Mouse (Mus musculus) CH12.LX (cell line): ENCODE results near the gene Dkk2. TPM values are rescaled to one million over a fixed set of nuclear protein-coding genes. Genes with fewer than 3 reads are reported as not detected.

ENCODE experiments used
- DNase-seq: peaks from one replicate; pipeline ENCODE4 v3.0.0-alpha.2; 2013; ENCODE audit errors: extremely low read depth
- H3K27ac ChIP-seq: 2 replicates; pipeline ENCODE4 v1.5.1; 2012; ENCODE audit warnings: low read depth, mild to moderate bottlenecking, control low read depth, moderate library complexity; ENCODE audit not compliant: insufficient read depth
- H3K27me3 ChIP-seq: replicated peaks from 2 replicates; pipeline ENCODE3; 2012; ENCODE audit warnings: inconsistent platforms
- H3K36me3 ChIP-seq, 2 experiments: replicated peaks in 1 of 2; 2 replicates each; pipeline versions ENCODE3 to v1.6.1; 2012; ENCODE audit warnings: inconsistent platforms in 1 of 2, low read length in 1 of 2, mild to moderate bottlenecking in 1 of 2, mixed read lengths in 1 of 2, moderate library complexity in 1 of 2; ENCODE audit not compliant: control insufficient read depth in 1 of 2, insufficient read depth in 1 of 2
- H3K4me1 ChIP-seq, 2 experiments: 2 replicates each; pipeline ENCODE4 v1.6.1; 2012; ENCODE audit warnings: inconsistent platforms in 1 of 2, moderate library complexity in 1 of 2; ENCODE audit not compliant: insufficient read depth in 2 of 2, control insufficient read depth in 1 of 2
- H3K4me2 ChIP-seq: 2 replicates; pipeline ENCODE4 v1.6.1; 2012; ENCODE audit warnings: low read depth, mild to moderate bottlenecking, control low read depth; ENCODE audit not compliant: poor library complexity, insufficient read depth, severe bottlenecking
- H3K4me3 ChIP-seq, 3 experiments: fragments of 150-350 bp in 1 of 3; sonication (generic) in 1 of 3; replicated peaks in 1 of 3; 2 replicates each; pipeline versions ENCODE3 to v1.5.1; 2011 to 2012; ENCODE audit warnings: low read depth in 2 of 3, low read length in 2 of 3, mild to moderate bottlenecking in 2 of 3, moderate library complexity in 2 of 3, control low read depth in 1 of 3, improper control_type of control experiment in 1 of 3, inconsistent platforms in 1 of 3, mixed read lengths in 1 of 3; ENCODE audit not compliant: poor library complexity in 1 of 3
- H3K79me2 ChIP-seq: replicated peaks from 2 replicates; pipeline ENCODE4 v1.6.1; 2012; ENCODE audit warnings: mild to moderate bottlenecking, moderate library complexity; ENCODE audit not compliant: control insufficient read depth, poor library complexity, insufficient read depth, severe bottlenecking; ENCODE audit errors: extremely low read depth
- H3K9ac ChIP-seq: 2 replicates; pipeline ENCODE4 v1.6.1; 2012; ENCODE audit warnings: low read depth, mild to moderate bottlenecking, control low read depth, moderate library complexity; ENCODE audit not compliant: insufficient read depth
- H3K9me3 ChIP-seq: replicated peaks from 2 replicates; pipeline ENCODE3; 2012; ENCODE audit warnings: low read length, inconsistent platforms, mixed read lengths
- CHD1 ChIP-seq: IDR thresholded peaks from 2 replicates; pipeline ENCODE4 v1.6.1; 2012; ENCODE audit warnings: low read depth, low read length, improper control_type of control experiment, inconsistent platforms
- CTCF ChIP-seq, 2 experiments: IDR thresholded peaks in 1 of 2; conservative IDR thresholded peaks in 1 of 2; 2 replicates each; pipeline ENCODE4 v1.5.1; 2011 to 2012; ENCODE audit warnings: low read depth in 2 of 2, low read length in 2 of 2, improper control_type of control experiment in 1 of 2, inconsistent platforms in 1 of 2, mild to moderate bottlenecking in 1 of 2, moderate library complexity in 1 of 2
- E2F4 ChIP-seq: IDR thresholded peaks from 2 replicates; pipeline ENCODE4 v1.6.1; 2011; ENCODE audit warnings: low read depth, low read length, improper control_type of control experiment; ENCODE audit not compliant: insufficient replicate concordance
- GABPA ChIP-seq: IDR thresholded peaks from 2 replicates; pipeline ENCODE4 v1.6.1; 2012; ENCODE audit warnings: low read depth, low read length, improper control_type of control experiment, inconsistent platforms; ENCODE audit not compliant: insufficient replicate concordance
- JUN ChIP-seq: IDR thresholded peaks from 2 replicates; pipeline ENCODE4 v1.6.1; 2011; ENCODE audit warnings: low read depth, mild to moderate bottlenecking, low read length, improper control_type of control experiment, moderate library complexity; ENCODE audit not compliant: insufficient read depth
- JUND ChIP-seq: conservative IDR thresholded peaks from 2 replicates; pipeline ENCODE4 v1.6.1; 2011; ENCODE audit warnings: low read depth, low read length, improper control_type of control experiment
- KAT2A ChIP-seq: IDR thresholded peaks from 2 replicates; pipeline ENCODE4 v1.6.1; 2012; ENCODE audit warnings: low read length, improper control_type of control experiment, inconsistent platforms; ENCODE audit not compliant: insufficient replicate concordance
- MAFK ChIP-seq: IDR thresholded peaks from 2 replicates; pipeline ENCODE4 v1.6.1; 2011; ENCODE audit warnings: low read length, improper control_type of control experiment; ENCODE audit not compliant: insufficient replicate concordance
- MEF2A ChIP-seq: IDR thresholded peaks from 2 replicates; pipeline ENCODE4 v1.6.1; 2014; ENCODE audit warnings: low read depth, mild to moderate bottlenecking, inconsistent platforms, low read length, improper control_type of control experiment, borderline replicate concordance
- MXI1 ChIP-seq: IDR thresholded peaks from 2 replicates; pipeline ENCODE4 v1.6.1; 2011; ENCODE audit warnings: mild to moderate bottlenecking, low read depth, low read length, improper control_type of control experiment
- MYC ChIP-seq: IDR thresholded peaks from 2 replicates; pipeline ENCODE4 v1.6.1; 2011; ENCODE audit warnings: low read depth, mild to moderate bottlenecking, improper control_type of control experiment, low read length
- NRF1 ChIP-seq: IDR thresholded peaks from 2 replicates; pipeline ENCODE4 v1.6.1; 2014; ENCODE audit warnings: low read depth, mild to moderate bottlenecking, inconsistent platforms, low read length, improper control_type of control experiment, moderate library complexity
- POLR2AphosphoS2 ChIP-seq: IDR thresholded peaks from 2 replicates; pipeline ENCODE4 v1.6.1; 2011; ENCODE audit warnings: low read depth, low read length, improper control_type of control experiment
- RAD21 ChIP-seq: IDR thresholded peaks from 2 replicates; pipeline ENCODE4 v1.6.1; 2011; ENCODE audit warnings: low read depth, mild to moderate bottlenecking, low read length, improper control_type of control experiment, moderate library complexity
- RCOR1 ChIP-seq: conservative IDR thresholded peaks from 2 replicates; pipeline ENCODE4 v1.6.1; 2012; ENCODE audit warnings: low read depth, mild to moderate bottlenecking, inconsistent platforms, low read length, improper control_type of control experiment
- SMC3 ChIP-seq: IDR thresholded peaks from 2 replicates; pipeline ENCODE4 v1.6.1; 2011; ENCODE audit warnings: low read depth, low read length, improper control_type of control experiment
- UBTF ChIP-seq: IDR thresholded peaks from 2 replicates; pipeline ENCODE4 v1.6.1; 2012; ENCODE audit warnings: low read depth, mild to moderate bottlenecking, inconsistent platforms, low read length, improper control_type of control experiment, moderate library complexity
- ZKSCAN1 ChIP-seq: IDR thresholded peaks from 2 replicates; pipeline ENCODE4 v1.6.1; 2012; ENCODE audit warnings: low read depth, inconsistent platforms, low read length, improper control_type of control experiment, borderline replicate concordance
- ZNF384 ChIP-seq: IDR thresholded peaks from 2 replicates; pipeline ENCODE4 v1.6.1; 2012; ENCODE audit warnings: low read depth, low read length, improper control_type of control experiment, inconsistent platforms
- dilution Hi-C: fragments of 300-500 bp; cut with MboI; formaldehyde crosslinking; loops from 2 replicates; pipeline ENCODE4 v1.14.3; 2020; ENCODE audit warnings: low sequenced_read_pairs; ENCODE audit not compliant: extremely low pct_unique_long_range_greater_than_20kb, extremely low pct_ligation_motif_present
- in situ Hi-C: fragments of 300-500 bp; cut with MboI; formaldehyde crosslinking; loops from 3 replicates; pipeline ENCODE4 v1.14.3; 2019; ENCODE audit warnings: low sequenced_read_pairs, low pct_ligation_motif_present, low pct_unique_long_range_greater_than_20kb, mixed read lengths
- polyA plus RNA-seq: library from polyadenylated mRNA; unstranded; fragments of >175 nt; gene quantifications from 2 replicates; pipeline ENCODE4 v1.2.1, GENCODE M21; 2012; ENCODE audit warnings: low read depth; ENCODE audit not compliant: insufficient read length
- total RNA-seq, 2 experiments: library from RNA; depleted of rRNA; stranded (reverse); fragments of 300-350 nt in 1 of 2; fragments of >200 nt in 1 of 2; gene quantifications; 2 replicates each; pipeline ENCODE4 v1.2.3; 2012 to 2014

Gene Dkk2
- total and polyA plus RNA-seq, 3 experiments = not detected

DNA sequence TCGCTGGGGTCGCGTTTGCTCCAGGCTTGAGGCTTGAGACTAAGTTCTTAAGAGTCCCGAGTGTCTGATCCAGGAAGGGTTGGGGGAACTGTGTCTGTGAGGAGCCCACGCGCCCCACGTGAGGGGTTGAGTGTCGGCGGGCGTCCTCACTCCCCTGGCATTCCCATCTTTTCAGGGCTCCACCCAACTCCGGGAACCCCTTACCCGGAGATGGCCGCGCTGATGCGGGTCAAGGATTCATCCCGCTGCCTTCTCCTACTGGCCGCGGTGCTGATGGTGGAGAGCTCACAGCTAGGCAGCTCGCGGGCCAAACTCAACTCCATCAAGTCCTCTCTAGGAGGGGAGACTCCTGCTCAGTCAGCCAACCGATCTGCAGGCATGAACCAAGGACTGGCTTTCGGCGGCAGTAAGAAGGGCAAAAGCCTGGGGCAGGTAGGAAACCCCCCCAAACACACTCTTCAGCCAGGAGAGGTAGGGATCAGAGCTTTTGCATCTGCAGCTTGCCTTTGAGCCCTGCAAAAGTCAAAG, 795 bp downstream of the Dkk2 start:
- no peak overlapping the region for H3K4me3 ChIP-seq
- dilution Hi-C loops (no loop called here), in situ Hi-C loops (no loop called here)
- H3K79me2 ChIP-seq = no peaks in the 10 kb centered on the region
- no peak overlapping the region for H3K4me2 ChIP-seq
- TF ChIP-seq JUND = no peak
- no peak for TF ChIP-seq MYC
- TF ChIP-seq JUN = no peak
- no peak for TF ChIP-seq GABPA
- TF ChIP-seq ZNF384 = no peak
- no peak for TF ChIP-seq NRF1
- TF ChIP-seq ZKSCAN1 = no peak
- TF ChIP-seq MAFK = no peak
- no peak for TF ChIP-seq E2F4
- no peak for TF ChIP-seq KAT2A
- no peak for TF ChIP-seq MEF2A
- TF ChIP-seq UBTF = no peak
- TF ChIP-seq CTCF (conservative IDR thresholded peaks at IDR 0.05 in 1 of 2, IDR thresholded peaks at IDR 0.05 in 1 of 2; ENCODE audit: low read depth in 2 of 2, low read length in 2 of 2) = no peak
- TF ChIP-seq SMC3 = no peak
- no peak for TF ChIP-seq RAD21
- no peak for TF ChIP-seq POLR2AphosphoS2
- TF ChIP-seq CHD1 = no peak
- no peaks in the 10 kb centered on the region for H3K27me3 ChIP-seq
- no peak for DNase-seq
- H3K4me1 ChIP-seq = no peaks in the 10 kb centered on the region
- no peaks in the 10 kb centered on the region for H3K36me3 ChIP-seq
- no peak overlapping the region for H3K27ac ChIP-seq
- no peak overlapping the region for H3K9ac ChIP-seq
- H3K9me3 ChIP-seq = no peaks in the 10 kb centered on the region

DNA sequence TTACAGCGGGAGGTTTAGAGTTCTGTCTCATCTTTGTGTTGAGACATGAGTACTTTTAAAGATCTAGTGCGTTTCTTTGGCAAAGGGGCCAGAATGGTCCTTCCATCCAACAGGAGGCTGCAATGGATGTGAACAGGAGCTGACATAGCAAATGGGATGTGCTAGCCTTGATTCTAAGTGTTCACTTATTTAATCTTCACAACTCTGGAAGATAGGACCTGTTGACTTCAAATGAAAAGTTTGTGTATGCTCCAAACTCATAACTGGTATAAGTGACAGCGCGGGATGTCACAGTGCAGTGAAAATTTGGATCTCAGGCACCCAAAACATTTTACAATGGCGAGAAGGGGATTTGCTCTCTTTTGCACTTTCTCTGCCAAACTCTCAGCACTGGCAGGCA, 1.4 kb downstream of the Dkk2 start:
- Histone ChIP-seq H3K79me2 (no peaks in the 10 kb centered on the region), H3K9me3 (no peaks in the 10 kb centered on the region), H3K4me2 (no peak overlapping the region), H3K4me1 (no peaks in the 10 kb centered on the region), H3K27me3 (no peaks in the 10 kb centered on the region), H3K36me3 (no peaks in the 10 kb centered on the region), H3K27ac (no peak overlapping the region), H3K4me3 (no peak overlapping the region), H3K9ac (no peak overlapping the region)
- no peak for DNase-seq
- in situ Hi-C loops = no loop called here
- no peak for TF ChIP-seq CTCF (conservative IDR thresholded peaks at IDR 0.05 in 1 of 2, IDR thresholded peaks at IDR 0.05 in 1 of 2; ENCODE audit: low read depth in 2 of 2, low read length in 2 of 2)
- TF ChIP-seq RCOR1 = no peak
- TF ChIP-seq MYC = no peak
- TF ChIP-seq MXI1 = no peak
- TF ChIP-seq JUN = no peak
- dilution Hi-C loops = no loop called here
